Mouse (Mus musculus): Measurements from ENCODE around the gene Ankib1.
A peak's percentile ranks its signal among the peaks of the same experiment; 100 is the strongest.
"Not testable (repeated sequence)": the region's sequence is repeated elsewhere in the genome, so short reads cannot be mapped to it uniquely, and the experiment has no call there.

Ankib1 gene

GRCm38 (mm10) chr5:3802433-3803291, at the start of gene Ankib1, which contains the start of gene Krit1:
Gene Ankib1, minus strand, starts transcription at chr5:3802925.
Gene Krit1, plus strand, starts transcription at chr5:3803184.
- peak; percentile 70 for DNase-seq (ENCODE audit: low spot score)

GRCm38 (mm10) chr5:3845026-3845425, 42.3 kb upstream of the Ankib1 start, which contains the start of gene Lrrd1:
Gene Lrrd1, plus strand, starts transcription at chr5:3845173.
- DNase-seq (ENCODE audit: low spot score) = no peak

- no peak for DNase-seq (ENCODE audit: low spot score)
Observed at GRCm38 (mm10) chr5:3834107-3834506, 31.4 kb upstream of the Ankib1 start.

GRCm38 (mm10) chr5:3808472-3808871, 5.7 kb upstream of the Ankib1 start:
- no peak for DNase-seq (ENCODE audit: low spot score)

GRCm38 (mm10) chr5:3803292-3804165, 804 bp upstream of the Ankib1 start:
- DNase-seq (ENCODE audit: low spot score) = peak; percentile 64

GRCm38 (mm10) chr5:3801672-3802432, 873 bp downstream of the Ankib1 start:
- DNase-seq (ENCODE audit: low spot score) = no peak

GRCm38 (mm10) chr5:3800881-3801280, 1.8 kb downstream of the Ankib1 start:
- no peak for DNase-seq (ENCODE audit: low spot score)

- no peak for DNase-seq (ENCODE audit: low spot score)
Observed at GRCm38 (mm10) chr5:3800041-3800440, 2.7 kb downstream of the Ankib1 start.

GRCm38 (mm10) chr5:3798656-3799055, 4.1 kb downstream of the Ankib1 start:
- DNase-seq (ENCODE audit: low spot score) = not testable (repeated sequence)

GRCm38 (mm10) chr5:3797101-3797500, 5.6 kb downstream of the Ankib1 start:
- DNase-seq (ENCODE audit: low spot score) = not testable (repeated sequence)

GRCm38 (mm10) chr5:3791048-3791447, 11.7 kb downstream of the Ankib1 start:
- no peak for DNase-seq (ENCODE audit: low spot score)

GRCm38 (mm10) chr5:3787548-3787947, 15.2 kb downstream of the Ankib1 start:
- DNase-seq (ENCODE audit: low spot score) = no peak

GRCm38 (mm10) chr5:3784751-3785496, 17.8 kb downstream of the Ankib1 start:
- DNase-seq (ENCODE audit: low spot score) = no peak

GRCm38 (mm10) chr5:3783947-3784681, 18.6 kb downstream of the Ankib1 start:
- no peak for DNase-seq (ENCODE audit: low spot score)

- DNase-seq (ENCODE audit: low spot score) = no peak
Observed at GRCm38 (mm10) chr5:3782670-3783069, 20.1 kb downstream of the Ankib1 start.

- no peak for DNase-seq (ENCODE audit: low spot score)
Observed at GRCm38 (mm10) chr5:3772017-3772416, 30.7 kb downstream of the Ankib1 start.

GRCm38 (mm10) chr5:3771512-3771911, 31.2 kb downstream of the Ankib1 start:
- DNase-seq (ENCODE audit: low spot score) = no peak

GRCm38 (mm10) chr5:3750536-3750935, 52.2 kb downstream of the Ankib1 start:
- not testable (repeated sequence) for DNase-seq (ENCODE audit: low spot score)

- DNase-seq (ENCODE audit: low spot score) = not testable (repeated sequence)
Observed at GRCm38 (mm10) chr5:3732846-3733245, 69.9 kb downstream of the Ankib1 start.

- no peak for DNase-seq (ENCODE audit: low spot score)
Observed at GRCm38 (mm10) chr5:3728820-3729219, 73.9 kb downstream of the Ankib1 start.

Data from left cerebral cortex, adult 11 months (tissue).